Mouse (Mus musculus): ENCODE data around the gene Hist3h2a. TPM values are rescaled to one million over a fixed set of nuclear protein-coding genes. Genes with fewer than 3 reads are reported as not detected.

Gene Hist3h2a
- total RNA-seq, 2 experiments from 2014 or later, result 13.9 to 17.4 TPM

- DNase-seq, result no peak
These were observed 14.1 kb downstream of the Hist3h2a start for GRCm38 (mm10) chr11:58968551-58968950.

- DNase-seq, result no peak
These were observed 14.5 kb downstream of the Hist3h2a start for GRCm38 (mm10) chr11:58969027-58969426.

- no peak for DNase-seq
These were observed 15.2 kb downstream of the Hist3h2a start for GRCm38 (mm10) chr11:58969659-58970058.

DNA sequence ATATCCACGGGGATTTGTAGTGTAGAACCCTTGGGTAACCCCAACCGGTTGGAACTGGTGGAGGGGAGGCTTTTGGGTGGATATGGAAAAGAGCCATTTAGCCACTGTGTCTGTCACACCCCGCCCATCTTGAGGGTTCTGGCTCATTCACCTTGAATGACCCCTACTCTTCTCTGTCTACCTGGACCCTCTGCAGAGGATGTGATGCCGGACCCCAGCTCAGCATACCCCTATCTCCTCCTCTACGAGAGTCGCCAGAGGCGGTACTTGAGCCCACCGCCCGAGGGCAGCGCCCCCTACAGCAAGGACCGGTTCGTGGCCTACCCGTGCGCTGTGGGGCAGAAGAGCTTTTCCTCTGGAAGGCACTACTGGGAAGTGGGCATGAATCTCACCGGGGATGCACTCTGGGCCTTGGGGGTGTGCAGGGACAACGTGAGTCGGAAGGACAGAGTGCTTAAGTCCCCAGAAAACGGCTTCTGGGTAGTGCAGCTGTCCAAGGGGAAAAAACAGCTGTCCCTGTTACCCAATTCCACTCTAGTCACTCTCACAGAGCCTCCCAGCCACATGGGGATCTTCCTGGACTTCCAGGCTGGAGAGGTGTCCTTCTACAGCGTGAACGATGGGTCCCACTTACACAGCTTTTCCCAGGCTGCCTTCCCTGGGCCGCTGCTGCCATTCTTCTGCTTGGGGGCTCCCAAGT, 16.5 kb downstream of the Hist3h2a start:
- no peak for DNase-seq

DNA sequence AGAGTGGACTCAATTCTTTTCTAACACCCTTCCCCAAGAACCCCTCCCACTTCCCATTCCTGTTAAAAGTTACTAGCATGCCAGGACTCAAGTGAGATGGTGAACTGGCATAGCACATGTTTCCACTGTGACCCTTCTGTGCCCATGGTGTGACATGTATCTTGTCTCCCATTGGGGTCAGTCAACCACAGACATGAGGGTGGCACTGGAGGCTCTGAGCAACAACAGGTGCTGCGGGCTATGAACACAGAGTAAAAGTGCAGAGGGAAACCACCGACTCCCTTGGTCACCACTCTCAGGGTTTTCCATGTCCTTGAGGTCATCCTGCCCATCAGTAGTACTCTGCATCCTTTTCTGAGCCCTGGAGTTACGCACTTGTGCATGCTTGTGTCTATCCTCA, 17.3 kb downstream of the Hist3h2a start:
- no peak for DNase-seq

- no peak for DNase-seq
These were observed 19.9 kb downstream of the Hist3h2a start for GRCm38 (mm10) chr11:58974414-58974813.

- no peak for DNase-seq
These were observed 22.7 kb downstream of the Hist3h2a start for GRCm38 (mm10) chr11:58977150-58977549.

- no peak for DNase-seq
These were observed 23.1 kb downstream of the Hist3h2a start for GRCm38 (mm10) chr11:58977607-58978026.

DNA sequence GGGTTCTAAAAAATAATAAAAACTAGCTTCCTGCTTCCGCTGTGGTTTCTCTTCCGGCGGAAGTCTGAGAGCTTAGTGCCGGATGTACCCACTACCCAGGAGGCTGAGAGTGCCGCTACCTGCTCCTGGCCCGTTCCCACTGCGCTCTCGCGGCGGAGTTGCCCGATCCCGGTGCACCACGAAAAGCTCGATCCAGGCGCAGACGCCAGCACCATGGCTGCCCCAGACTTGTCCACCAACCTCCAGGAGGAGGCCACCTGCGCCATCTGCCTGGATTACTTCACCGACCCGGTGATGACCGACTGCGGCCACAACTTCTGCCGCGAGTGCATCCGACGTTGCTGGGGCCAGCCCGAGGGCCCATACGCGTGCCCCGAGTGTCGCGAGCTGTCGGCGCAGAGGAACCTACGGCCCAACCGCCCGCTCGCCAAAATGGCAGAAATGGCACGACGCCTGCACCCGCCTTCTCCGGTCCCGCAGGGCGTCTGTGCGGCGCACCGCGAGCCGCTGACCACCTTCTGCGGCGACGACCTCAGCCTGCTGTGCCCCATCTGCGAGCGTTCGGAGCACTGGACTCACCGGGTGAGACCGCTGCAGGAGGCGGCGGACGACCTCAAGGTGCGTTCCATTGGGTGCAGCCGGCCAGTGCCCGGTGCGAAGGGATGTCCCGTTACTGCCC, 23.7 kb downstream of the Hist3h2a start, which contains the start of gene Trim11:
Gene Trim11, plus strand, starts transcription at position 67 of the 679 bp plus-strand sequence.
- peak; percentile 72 to 76 for DNase-seq

- no peak for DNase-seq
These were observed 24.2 kb downstream of the Hist3h2a start for GRCm38 (mm10) chr11:58978706-58979030.

DNA sequence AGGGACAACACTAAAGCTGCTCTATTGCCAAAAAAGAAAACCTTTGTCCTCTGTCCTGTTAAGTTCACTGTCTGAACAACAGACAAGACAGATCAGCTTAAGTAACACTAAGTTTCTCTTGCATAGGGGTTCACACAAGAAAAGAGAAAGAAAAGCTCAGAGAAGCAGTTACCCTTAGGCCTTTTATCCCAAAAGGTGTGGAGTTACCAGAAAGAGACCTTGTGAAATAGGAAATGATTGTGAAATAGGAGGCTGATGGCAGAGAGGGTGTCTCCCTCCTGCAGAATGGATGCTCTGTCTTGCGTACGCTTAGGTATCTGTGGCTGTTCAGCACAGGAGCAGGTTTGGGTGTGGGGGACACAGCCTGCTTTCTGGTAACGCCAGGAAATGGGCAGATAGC, 24.7 kb downstream of the Hist3h2a start:
- DNase-seq, result no peak

GRCm38 (mm10) chr11:58979661-58980060, 25.2 kb downstream of the Hist3h2a start:
- DNase-seq, result peak in 1 of 2 experiments; percentile 57

DNA sequence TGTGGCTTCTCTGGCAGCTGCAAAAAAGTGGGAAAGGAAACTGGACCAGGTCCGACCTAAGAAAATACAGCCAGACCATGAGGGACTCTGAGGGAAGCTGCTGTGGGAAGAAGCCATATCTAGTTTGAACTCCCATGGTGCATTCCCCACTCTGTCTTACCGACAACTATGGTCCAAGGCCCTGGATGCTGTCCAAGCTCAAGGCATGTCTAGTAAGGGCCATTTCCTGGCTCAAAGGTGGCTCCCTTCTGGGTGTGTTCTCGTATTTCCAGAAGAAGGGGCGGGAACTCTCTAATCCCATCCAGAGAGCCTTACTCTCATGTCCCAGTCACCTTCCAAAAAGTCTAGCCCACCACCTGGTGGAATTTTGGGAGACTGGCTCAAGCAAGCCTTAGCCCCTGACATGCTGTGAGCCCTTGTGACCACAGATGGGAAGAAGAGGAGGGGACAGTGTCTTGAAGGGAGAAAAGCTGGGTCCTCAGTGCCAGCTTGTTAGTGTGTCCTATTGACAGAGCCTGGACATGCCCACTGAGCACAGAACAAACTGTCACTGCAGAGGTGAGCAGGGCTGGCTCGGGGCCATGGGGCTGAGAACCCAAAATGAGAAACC, 26.0 kb downstream of the Hist3h2a start:
- peak in 1 of 2 experiments; percentile 51 for DNase-seq

GRCm38 (mm10) chr11:58981541-58982447, 27.3 kb downstream of the Hist3h2a start:
- peak; percentile 78 to 86 for DNase-seq

- no peak for DNase-seq
These were observed 28.1 kb downstream of the Hist3h2a start for GRCm38 (mm10) chr11:58982471-58983097.

DNA sequence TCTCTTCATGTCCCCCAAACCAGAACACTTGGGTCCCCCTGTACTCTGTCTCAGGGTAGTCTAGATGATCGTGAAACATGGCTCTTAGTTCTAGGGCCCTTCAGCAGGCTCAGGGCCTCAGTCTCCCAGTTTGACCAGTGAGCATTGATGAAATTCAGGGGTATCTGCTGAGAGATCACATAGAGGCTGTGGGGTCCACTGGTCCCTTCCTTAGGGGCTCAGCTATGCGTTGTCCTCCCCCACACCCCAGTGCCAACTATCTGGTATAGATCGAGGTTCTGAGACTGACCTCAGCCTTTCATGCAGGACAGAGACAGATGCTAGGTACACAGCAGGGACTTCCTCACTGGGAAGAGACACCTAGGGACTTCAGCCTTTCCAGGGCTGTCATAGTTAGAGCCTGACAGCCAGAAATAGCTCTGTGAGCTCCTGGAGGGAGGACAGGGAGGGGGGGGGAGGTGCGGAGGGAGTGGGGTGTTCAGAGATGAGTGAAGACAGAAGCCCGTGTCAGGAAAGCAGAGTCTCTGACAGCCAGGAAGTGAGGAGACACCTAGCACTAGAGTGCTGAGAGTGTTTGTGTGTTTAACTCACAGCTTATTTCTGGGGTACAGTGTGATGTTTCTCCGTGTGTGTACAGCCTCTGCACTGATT, 29.3 kb downstream of the Hist3h2a start:
- DNase-seq, result no peak

DNA sequence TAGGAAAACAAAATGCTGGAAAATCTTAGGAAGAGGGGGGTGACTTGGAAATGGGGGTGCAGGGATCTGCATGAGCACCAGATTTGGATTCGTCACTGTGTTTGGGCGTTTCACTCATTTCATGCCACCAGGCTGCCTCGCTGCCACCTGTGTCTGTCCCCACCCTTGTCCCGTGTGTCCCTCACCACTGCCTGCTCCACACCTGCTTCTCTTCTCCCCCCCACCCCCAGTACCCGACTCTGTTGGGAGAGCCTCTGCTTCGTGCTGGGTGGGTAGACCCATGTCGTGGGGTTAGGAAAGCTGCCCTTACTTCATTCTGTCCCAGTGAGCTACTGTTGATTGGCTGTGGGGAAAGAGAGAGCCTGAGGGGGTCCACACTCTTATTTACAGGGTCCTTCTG, 30.2 kb downstream of the Hist3h2a start:
- DNase-seq, result no peak

GRCm38 (mm10) chr11:58985299-58985917, 30.9 kb downstream of the Hist3h2a start:
- no peak for DNase-seq

DNA sequence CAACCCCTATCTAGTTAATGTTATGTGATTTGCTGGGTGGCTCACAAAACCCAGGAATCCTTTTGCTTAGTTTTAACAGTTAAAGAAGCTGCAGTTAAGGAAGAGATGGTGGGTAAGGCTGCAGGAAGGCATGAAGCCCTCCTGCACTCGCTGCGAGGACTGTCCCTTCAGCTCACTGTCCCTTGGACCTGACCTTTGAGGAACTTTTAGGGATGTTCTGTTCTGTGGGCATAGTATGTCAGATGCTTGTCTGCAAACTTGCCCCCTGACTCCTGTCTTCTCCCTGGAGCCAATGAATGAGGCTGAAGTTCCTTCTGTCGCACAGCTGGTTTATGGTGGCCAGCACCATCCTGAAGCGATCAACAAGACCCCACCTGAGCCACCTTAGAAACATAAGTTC, 34.7 kb downstream of the Hist3h2a start:
- DNase-seq, result no peak

- no peak for DNase-seq
These were observed 35.7 kb downstream of the Hist3h2a start for GRCm38 (mm10) chr11:58990141-58990540.

- peak; percentile 64 to 73 for DNase-seq
These were observed 36.3 kb downstream of the Hist3h2a start for GRCm38 (mm10) chr11:58990794-58991193.

Data from heart, adult 18-20 months (tissue).